Mouse (Mus musculus) kidney, postnatal 14 days (tissue): ENCODE measurements around the gene Camta1.

Experiments
- DNase-seq: peaks from one replicate; pipeline ENCODE4 v3.0.0; 2022; ENCODE audit warnings: mixed read lengths

Camta1 gene

DNA sequence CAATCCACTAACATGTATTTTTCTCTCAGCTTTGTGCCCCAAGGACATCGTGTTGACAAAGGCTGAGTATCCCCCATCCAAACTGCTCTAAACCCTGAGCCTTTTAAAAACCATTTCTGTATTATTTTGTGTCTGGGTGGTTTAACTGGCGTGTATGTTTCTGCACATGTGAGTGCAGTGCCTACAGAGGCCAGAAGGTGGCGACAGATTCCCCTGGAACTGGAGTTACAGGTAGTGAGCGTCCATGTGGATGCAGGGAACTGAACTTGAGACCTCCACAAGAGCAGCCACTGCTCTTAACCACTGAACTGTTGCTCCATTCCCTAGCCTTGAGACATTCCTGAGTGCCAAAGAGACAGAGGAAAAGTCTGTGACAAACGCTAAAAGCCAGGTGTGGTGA is 621.2 kb downstream of the Camta1 start:
- DNase-seq = no peak

DNA sequence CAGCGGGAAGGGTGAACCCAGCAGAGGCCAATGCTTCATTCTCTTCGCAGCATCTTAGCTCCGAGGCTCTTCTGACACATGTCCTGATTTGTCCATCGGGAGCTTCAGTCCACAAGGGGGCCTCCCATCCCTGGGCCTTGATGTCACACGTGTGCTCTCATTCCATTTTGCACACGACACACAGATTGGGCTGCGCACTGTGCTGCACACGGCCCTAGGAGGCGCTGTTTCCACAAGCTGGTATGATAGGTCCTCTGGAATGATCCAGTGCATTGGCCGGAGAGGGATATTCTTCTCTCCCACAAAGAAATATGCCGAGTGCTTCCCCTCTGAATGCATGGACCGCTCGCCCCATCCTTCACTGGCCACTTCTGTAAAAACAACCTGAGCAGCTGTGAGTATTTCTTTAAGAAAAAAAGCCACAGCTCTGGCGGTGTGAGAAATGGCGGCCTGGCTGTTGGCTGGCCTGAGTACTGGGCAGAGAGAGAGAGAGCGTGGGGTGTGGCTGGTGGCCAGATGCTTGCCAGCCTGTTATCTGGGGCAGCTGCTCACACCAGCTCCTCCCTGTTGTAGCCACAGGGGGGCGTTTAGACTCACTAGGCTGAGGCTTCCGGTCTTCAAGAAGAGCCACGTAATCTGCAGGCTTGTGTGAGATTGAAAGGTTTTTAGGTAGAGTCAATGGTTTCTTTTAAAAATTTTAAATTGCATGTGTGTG is 622.5 kb downstream of the Camta1 start:
- no peak for DNase-seq

DNA sequence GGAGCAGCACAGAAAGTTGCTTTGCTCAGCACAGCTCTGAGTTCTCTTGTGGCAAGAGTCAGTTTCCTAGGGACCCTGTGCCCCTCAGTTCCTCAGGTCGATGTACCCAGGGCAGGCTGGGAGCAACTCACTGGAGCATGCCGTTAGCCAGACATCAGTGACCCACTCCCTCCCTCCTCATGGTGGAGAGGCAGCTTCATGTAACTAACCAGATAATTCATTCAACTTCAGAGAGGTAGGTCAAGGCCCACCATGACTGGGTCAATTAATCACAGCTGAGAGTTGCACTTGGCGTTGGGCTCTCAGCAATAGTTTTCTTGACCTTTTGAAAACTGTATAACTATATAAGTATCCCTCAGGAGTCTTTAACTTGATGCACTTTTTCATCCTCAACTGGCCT is 624.2 kb downstream of the Camta1 start:
- DNase-seq = no peak

- no peak for DNase-seq
Observed at GRCm38 (mm10) chr4:151234981-151235380, 626.7 kb downstream of the Camta1 start.

- no peak for DNase-seq
Observed at GRCm38 (mm10) chr4:151232028-151232427, 629.6 kb downstream of the Camta1 start.

- no peak for DNase-seq
Observed at GRCm38 (mm10) chr4:151229073-151229472, 632.6 kb downstream of the Camta1 start.

GRCm38 (mm10) chr4:151226496-151226895 is 635.2 kb downstream of the Camta1 start:
- no peak for DNase-seq

GRCm38 (mm10) chr4:151224017-151224416 is 637.7 kb downstream of the Camta1 start:
- DNase-seq = no peak

DNA sequence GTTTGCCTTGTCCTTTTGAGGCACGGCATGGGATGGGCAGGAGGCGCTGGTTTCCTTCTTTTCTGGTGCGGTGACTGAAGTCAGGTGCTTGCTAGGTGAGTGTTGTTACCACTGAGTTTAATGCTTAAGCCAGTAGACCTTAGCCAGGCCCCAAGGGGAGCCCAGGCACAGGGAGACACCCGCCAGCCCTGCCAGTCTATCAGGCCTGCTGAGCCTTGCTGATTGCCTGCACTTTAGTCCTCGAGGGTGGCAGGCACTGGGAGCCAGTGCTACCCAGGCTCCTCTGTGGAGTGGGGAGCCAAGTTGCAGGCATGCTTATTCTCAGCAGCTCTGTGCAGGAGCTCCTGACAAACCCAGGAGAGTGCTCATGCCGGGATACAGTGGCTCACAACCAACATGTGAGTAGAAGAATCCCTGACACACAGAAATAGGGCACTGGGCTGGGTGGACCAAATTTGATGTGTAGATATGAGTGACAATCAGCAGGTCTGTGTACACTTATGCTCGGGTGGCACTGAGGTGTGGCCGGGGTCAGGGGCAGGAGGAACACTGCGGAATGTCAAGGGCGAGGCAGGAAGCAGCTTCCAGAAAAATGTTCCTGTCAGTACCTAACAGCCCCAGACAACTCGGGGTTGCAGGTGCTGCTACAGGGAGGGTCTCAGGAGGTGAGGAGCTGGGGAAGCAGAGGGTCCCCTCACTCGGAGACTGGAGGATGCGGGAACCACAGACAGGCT is 638.2 kb downstream of the Camta1 start:
- DNase-seq = no peak

DNA sequence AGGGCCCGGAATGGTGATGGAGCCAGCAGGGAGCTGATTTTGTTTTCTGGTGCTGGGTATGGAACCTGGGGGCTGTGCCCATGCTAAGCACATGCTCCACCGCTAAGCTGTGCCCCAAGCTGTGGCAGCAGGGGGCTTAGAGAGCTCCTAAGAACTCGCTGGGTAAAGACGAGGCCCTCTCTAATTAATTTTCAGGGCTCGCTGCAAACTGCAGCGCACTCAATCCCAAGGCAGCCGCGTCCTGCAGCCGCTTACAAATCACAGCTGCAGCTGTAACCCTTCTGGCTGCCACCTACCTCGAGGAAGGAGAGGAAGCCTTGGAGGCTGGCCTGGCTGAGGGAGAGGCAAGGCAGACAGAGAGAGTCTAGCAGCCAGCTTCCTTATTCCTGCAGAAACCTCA is 639.0 kb downstream of the Camta1 start:
- no peak for DNase-seq

GRCm38 (mm10) chr4:151216553-151217292 is 645.0 kb downstream of the Camta1 start:
- DNase-seq = peak; percentile 14

- no peak for DNase-seq
Observed at GRCm38 (mm10) chr4:151215866-151216265, 645.8 kb downstream of the Camta1 start.

DNA sequence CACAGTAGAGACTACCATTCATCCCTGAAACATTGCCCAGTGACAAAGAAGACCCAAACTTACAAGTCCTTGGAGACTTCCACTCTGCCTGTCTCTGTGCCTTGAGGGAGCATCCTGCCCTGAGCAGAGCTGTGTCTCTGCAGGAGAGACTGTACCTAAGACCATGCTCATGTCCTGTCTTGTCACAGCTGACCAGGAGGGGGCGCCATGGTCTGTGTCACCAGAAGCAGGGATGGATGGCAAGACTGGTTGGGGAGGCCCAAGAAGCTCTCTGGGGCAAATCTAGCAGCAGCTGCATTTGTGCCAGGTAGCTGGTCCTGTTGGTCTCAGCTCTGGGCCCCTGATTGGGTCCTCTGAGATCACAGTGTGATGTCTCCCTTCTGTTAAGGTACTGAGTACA is 646.5 kb downstream of the Camta1 start:
- no peak for DNase-seq

GRCm38 (mm10) chr4:151213475-151213874 is 648.2 kb downstream of the Camta1 start:
- no peak for DNase-seq

GRCm38 (mm10) chr4:151211992-151212391 is 649.7 kb downstream of the Camta1 start:
- no peak for DNase-seq

- no peak for DNase-seq
Observed at GRCm38 (mm10) chr4:151207566-151207965, 654.1 kb downstream of the Camta1 start.

- DNase-seq = no peak
Observed at GRCm38 (mm10) chr4:151202891-151203290, 658.8 kb downstream of the Camta1 start.

DNA sequence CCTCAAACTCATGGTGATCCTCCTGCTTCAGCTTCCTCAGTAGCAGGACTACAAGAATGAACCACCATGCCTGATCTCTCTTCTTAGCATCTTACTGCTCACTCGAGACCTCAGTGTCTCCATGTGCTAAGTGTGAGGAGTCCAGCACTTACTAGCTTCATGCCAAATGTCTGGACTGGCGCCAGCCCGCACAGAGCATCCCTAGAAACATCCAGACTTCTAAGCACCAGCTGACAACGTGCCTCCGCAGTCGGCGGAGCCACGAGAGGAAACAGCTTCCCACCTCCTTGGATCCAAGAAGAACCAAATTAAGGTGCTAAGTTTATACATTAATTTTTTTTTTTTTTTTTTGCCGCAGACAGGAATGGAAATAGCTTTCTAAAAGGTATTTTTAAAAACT is 661.4 kb downstream of the Camta1 start:
- DNase-seq = no peak

GRCm38 (mm10) chr4:151195126-151195525 is 666.5 kb downstream of the Camta1 start:
- no peak for DNase-seq

- no peak for DNase-seq
Observed at GRCm38 (mm10) chr4:151194715-151195097, 667.0 kb downstream of the Camta1 start.

DNA sequence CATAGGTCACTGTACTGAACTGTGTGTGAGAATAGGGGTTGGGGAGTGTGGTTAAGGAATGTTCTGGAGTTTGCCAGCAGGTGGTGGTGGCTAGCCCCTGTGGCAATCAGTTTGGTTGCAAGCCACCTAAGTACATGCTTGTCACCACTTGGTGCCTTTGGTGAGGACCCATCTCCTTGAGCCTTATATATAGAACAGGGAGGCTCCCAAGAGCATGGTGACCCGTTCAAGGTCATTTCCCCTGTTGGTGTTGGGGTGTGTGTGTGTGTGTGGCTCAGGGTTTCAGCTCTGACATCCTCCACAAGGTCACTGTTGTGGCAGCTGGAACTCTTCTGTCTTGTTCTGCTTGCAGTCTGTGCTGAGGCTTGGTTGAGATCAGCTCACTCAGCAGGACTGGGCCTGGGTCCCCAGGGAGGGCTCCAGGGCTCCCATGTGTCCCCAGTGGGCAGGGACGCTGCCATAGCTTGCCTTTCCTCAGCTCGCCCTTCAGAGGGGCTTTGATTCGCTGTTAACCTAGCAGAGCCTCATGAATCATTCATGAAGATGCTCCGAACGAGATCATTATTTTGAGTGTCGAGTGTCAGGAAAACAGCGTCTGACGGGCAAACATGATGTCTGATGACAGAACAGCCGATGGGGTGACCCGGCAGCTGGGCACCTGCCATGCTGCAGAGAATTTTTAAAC is 667.5 kb downstream of the Camta1 start:
- no peak for DNase-seq

GRCm38 (mm10) chr4:151186447-151186846 is 675.2 kb downstream of the Camta1 start:
- peak; percentile 67 for DNase-seq

DNA sequence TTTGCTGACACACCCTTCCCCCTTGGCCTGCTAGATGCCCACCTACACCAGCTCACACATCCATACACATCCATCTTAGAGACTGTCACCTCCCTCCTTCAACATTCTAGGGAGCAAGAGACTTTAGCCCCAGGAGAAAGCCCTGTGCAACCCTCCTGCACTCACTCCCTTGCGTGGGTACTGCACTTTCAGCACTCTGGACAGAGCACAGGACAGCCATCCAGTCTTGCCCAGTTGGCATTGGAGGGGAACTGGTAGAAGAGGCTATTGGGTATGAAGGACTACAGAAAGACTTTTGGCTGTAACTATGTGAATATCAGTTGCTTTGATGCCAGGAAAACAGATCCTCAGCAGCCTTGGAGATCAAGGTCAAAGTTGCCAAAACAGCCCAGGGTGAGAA is 675.9 kb downstream of the Camta1 start:
- no peak for DNase-seq
